Mouse (Mus musculus): ENCODE data around the gene Mrpl35.

GRCm38 (mm10) chr6:71801714-71802094 lies 25.1 kb downstream of the Mrpl35 start:
- TF ChIP-seq CTCF (IDR thresholded peaks at IDR 0.05; ENCODE audit: insufficient read depth, low read depth, low read length) (no peak), POLR2A (IDR thresholded peaks at IDR 0.05; ENCODE audit: insufficient read depth, low read depth, low read length) (no peak)

All from olfactory bulb, adult 2 months (tissue).